Mouse (Mus musculus) limb, embryonic 10.5 days (tissue): ENCODE measurements at regions not wholly inside any gene's neighbourhood (a gene's known extent, or its start where the extent isn't known, plus 50 kb on each side); places are given as distances from the start of the nearest gene placed in this dataset.
"Not testable (repeated sequence)": the region's sequence is repeated elsewhere in the genome, so short reads cannot be mapped to it uniquely, and the experiment has no call there.

Experiments used
- DNase-seq: peaks from one replicate; pipeline ENCODE4 v3.0.0-alpha.2; 2017; ENCODE audit warnings: low spot score
- H3K27ac ChIP-seq: fragments of 300-500 bp; sonication (generic); 2 replicates; pipeline ENCODE4 v1.5.1; 2016; ENCODE audit warnings: mild to moderate bottlenecking
- H3K27me3 ChIP-seq: fragments of 300-500 bp; sonication (generic); 2 replicates; pipeline ENCODE4 v1.6.1; 2016; ENCODE audit warnings: low read depth, mild to moderate bottlenecking; ENCODE audit not compliant: poor library complexity, severe bottlenecking
- H3K36me3 ChIP-seq: fragments of 300-500 bp; sonication (generic); 2 replicates; pipeline ENCODE4 v1.6.1; 2016; ENCODE audit warnings: mild to moderate bottlenecking, moderate library complexity
- H3K4me1 ChIP-seq: fragments of 300-500 bp; sonication (generic); 2 replicates; pipeline ENCODE4 v1.6.1; 2016
- H3K4me3 ChIP-seq: fragments of 300-500 bp; sonication (generic); 2 replicates; pipeline ENCODE4 v1.5.1; 2016; ENCODE audit warnings: mild to moderate bottlenecking, moderate library complexity
- H3K9me3 ChIP-seq: fragments of 300-500 bp; sonication (generic); replicated peaks from 2 replicates; pipeline ENCODE4 v1.6.1; 2016; ENCODE audit warnings: mild to moderate bottlenecking
- WGBS: fragments of 180-500 bp; shearing (Covaris S2); methylation state at CpG from one replicate; pipeline ENCODE4 v1.1.7; 2016; 5-methylcytosine and 5-hydroxymethylcytosine counted together

DNA sequence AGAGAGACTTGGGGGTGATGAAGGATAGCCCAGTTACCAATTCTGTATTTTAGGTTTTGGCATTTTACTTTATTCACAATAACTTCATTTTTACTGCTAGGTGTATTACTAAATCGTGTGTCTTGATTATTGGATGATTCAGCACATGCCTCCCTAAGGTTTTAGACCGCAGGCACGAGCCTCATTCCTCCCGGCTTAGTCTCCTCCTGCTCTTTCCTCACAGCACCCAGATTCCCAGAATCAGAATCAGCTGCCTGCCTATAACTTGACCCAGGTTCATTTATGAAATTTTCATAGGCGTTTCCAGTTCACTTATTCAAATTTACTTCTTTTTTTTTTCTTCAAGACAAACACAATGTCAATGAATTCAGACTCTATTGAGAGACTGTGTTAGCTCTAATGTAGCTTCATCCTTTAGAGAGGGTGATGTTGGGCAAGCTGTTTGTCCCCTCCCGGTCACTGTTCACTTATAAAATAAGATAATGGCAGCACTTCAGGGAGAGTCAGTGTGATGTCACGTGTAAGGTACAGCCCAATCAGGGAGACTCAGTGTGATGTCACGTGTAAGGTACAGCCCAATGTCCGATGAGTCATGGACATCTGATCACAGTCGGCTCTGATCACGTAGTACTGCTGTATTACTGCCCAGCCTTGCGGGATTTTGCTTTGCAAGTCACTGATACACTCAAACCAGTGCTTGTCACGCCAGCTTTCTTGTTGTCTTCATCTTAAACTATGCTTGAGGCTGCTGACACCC lies 127.6 kb upstream of the Daam1 start:
- H3K27me3 ChIP-seq = no peaks in the 10 kb centered on the region
- H3K4me3 ChIP-seq = no peak overlapping the region
- no peaks in the 10 kb centered on the region for H3K36me3 ChIP-seq
- no peaks in the 10 kb centered on the region for H3K9me3 ChIP-seq
- H3K27ac ChIP-seq = no peak overlapping the region
- WGBS = 93% methylated on average over 13 of the region's 13 CpGs
- no peak for DNase-seq
- H3K4me1 ChIP-seq = no peaks in the 10 kb centered on the region

- no peaks in the 10 kb centered on the region for H3K36me3 ChIP-seq
- H3K27ac ChIP-seq = no peak overlapping the region
- DNase-seq = no peak
- H3K9me3 ChIP-seq = no peaks in the 10 kb centered on the region
- no peaks in the 10 kb centered on the region for H3K4me1 ChIP-seq
- H3K27me3 ChIP-seq = no peaks in the 10 kb centered on the region
- no peak overlapping the region for H3K4me3 ChIP-seq
- 74% methylated on average over 6 of the region's 6 CpGs for WGBS
Measured at GRCm38 (mm10) chr12:71704431-71704830, 126.4 kb upstream of the Daam1 start.

DNA sequence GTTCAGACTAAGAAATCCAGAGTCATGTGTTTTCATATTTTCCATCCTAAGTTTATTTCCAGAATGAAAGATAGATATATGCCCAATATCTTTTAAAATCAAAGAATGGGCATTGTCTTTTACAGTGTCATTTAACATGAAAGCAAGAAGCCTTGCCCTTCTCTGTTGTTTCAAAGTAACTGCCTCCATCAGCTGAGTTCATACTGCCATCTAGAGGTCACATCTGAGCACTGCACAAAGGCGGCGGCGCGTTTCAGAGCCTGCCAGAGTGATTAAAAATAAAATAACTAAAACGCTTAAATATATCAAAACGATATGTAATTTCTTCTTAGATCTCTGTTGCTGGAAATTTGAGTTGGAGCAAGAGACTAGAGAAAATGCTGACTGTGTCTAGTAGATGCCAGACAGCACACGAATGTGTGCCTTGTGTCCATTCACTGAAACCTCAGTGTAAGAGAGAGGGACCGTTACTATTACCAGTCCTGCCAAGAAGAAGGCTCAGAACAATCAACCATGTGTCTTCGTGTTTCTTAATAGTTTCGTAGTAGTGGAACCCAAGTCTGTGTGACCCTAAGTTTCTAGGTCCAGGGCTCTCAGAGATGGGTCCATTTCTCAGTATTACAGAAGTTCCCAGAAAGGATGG lies 123.0 kb upstream of the Daam1 start:
- H3K36me3 ChIP-seq = no peaks in the 10 kb centered on the region
- H3K4me3 ChIP-seq = no peak overlapping the region
- H3K9me3 ChIP-seq = no peaks in the 10 kb centered on the region
- no peaks in the 10 kb centered on the region for H3K4me1 ChIP-seq
- no peaks in the 10 kb centered on the region for H3K27me3 ChIP-seq
- H3K27ac ChIP-seq = no peak overlapping the region
- WGBS = 30% methylated on average over 10 of the region's 10 CpGs
- peak; percentile 74 for DNase-seq

DNA sequence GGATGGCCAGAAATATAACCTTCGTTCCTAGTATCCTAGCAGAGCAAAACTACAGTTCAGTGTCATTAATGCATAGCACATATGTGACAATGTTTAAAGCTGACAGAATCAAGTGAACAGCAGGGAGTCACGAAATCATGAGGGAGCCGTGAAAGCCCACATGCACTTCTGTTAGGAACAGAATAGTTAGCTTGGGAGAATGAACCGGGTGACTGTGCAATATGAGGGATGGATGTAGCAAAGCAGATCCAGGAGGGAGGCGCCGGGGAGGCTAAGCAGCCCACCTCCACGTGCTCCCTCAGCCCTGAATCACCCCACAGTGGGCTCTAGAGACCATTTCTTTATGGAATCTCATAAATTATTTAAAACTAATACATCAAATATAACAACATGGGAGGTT lies 116.3 kb upstream of the Daam1 start:
- no peak for DNase-seq
- Histone ChIP-seq H3K27me3 (no peaks in the 10 kb centered on the region), H3K9me3 (no peaks in the 10 kb centered on the region), H3K36me3 (no peaks in the 10 kb centered on the region), H3K4me1 (peaks cover 7% of the 10 kb centered on the region; the same call in 1 of the 2 replicates), H3K27ac (no peak overlapping the region), H3K4me3 (no peak overlapping the region)
- WGBS = 74% methylated on average over 7 of the region's 7 CpGs

DNA sequence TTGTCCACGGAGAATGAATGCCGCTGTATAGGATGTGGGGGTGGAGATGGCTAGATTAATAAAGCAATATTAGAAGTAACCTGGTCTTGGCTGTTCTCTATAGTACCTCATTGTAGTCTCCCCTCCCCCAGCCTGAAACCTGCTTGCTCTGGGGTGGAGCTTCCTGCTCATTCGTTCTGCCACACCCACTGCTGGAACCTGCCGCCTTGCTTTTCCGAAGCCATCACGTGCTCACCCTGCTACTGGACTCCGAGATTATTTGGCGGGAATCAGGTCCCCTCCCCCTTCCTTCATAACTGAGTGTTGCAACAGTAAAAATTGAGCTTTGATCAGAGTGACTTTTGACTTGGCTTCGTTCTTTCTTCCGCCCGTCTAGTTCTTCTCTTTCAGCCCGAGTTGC lies 112.5 kb upstream of the Daam1 start:
- not testable (repeated sequence) for H3K36me3 ChIP-seq, H3K27me3 ChIP-seq, H3K4me3 ChIP-seq, H3K4me1 ChIP-seq, DNase-seq, H3K27ac ChIP-seq, H3K9me3 ChIP-seq
- WGBS = 71% methylated on average over 12 of the region's 12 CpGs

DNA sequence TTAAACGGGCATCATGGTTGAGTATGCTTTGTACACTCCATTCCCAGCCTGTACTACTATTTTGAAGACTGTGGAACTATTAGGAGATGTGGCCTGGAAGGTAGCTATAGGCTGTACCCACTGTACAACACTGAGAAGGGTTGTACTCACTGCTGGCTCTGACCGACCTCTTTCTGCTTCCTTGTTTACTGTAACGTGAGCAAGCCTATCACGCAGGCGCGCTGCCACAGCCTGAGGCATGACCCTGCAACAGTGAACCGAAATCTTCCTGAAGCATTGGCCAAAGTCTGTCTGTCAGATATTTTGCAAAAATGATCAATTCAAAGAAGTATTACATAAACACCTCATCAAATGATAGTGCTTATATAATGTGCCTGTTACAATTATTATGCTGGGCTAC lies 112.0 kb upstream of the Daam1 start:
- no peaks in the 10 kb centered on the region for H3K36me3 ChIP-seq
- H3K27me3 ChIP-seq = no peaks in the 10 kb centered on the region
- H3K4me3 ChIP-seq = no peak overlapping the region
- DNase-seq = no peak
- 0 out of 2 replicates have a peak overlapping the region, but pooled peaks have one; percentile 0 for H3K27ac ChIP-seq
- no peaks in the 10 kb centered on the region for H3K9me3 ChIP-seq
- WGBS = 79% methylated on average over 7 of the region's 7 CpGs
- peaks cover 7% of the 10 kb centered on the region; the same call in 1 of the 2 replicates for H3K4me1 ChIP-seq

DNA sequence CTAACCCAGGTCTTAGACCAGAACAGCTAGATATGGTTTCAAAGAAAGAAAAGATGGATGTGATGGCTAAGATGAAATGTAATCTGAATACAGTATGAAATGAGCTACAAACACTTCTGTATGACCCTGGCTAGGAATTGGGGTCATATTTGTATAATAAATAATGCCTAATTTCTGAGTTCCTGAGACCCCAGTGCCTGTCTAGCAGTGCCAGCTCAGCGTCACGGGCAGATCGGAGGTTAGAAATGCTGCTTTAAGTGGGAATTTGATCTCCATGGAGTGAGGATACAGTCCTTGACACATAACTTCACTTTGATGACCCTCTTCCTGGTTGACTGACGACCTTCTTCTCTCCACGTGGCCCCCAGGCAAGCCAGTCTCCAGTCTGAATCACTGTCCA lies 105.7 kb upstream of the Daam1 start:
- no peak overlapping the region for H3K4me3 ChIP-seq
- H3K36me3 ChIP-seq = no peaks in the 10 kb centered on the region
- H3K9me3 ChIP-seq = no peaks in the 10 kb centered on the region
- H3K4me1 ChIP-seq = 0 out of 2 replicates have a peak, but pooled peaks cover 3% of the 10 kb centered on the region
- no peak overlapping the region for H3K27ac ChIP-seq
- WGBS = 62% methylated on average over 5 of the region's 5 CpGs
- no peaks in the 10 kb centered on the region for H3K27me3 ChIP-seq
- DNase-seq = no peak

GRCm38 (mm10) chr12:71725713-71726336 lies 105.1 kb upstream of the Daam1 start:
- peaks cover 7% of the 10 kb centered on the region for H3K4me1 ChIP-seq
- H3K36me3 ChIP-seq = no peaks in the 10 kb centered on the region
- no peaks in the 10 kb centered on the region for H3K27me3 ChIP-seq
- H3K4me3 ChIP-seq = no peak overlapping the region
- WGBS = 71% methylated on average over 4 of the region's 4 CpGs
- no peaks in the 10 kb centered on the region for H3K9me3 ChIP-seq
- no peak for DNase-seq
- H3K27ac ChIP-seq = no peak overlapping the region

DNA sequence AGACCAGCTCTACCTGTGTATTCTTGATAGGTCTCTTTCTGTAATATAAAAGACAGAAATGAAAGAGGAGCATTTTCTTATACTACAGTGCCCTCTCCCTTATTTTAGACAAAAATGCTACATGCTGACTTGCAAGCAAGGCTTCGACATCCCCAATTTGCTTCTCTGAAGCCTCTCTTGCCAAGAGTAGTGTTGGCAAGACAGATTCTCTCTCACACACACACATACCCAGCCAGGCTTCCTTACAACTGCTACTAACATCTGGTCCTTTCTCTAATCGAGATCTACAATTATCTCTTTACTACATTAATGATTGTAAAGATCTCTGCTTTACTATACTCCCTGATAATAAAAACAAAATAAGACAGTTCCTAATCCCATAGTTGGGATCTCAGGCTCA lies 87.5 kb upstream of the Daam1 start:
- no peaks in the 10 kb centered on the region for H3K27me3 ChIP-seq
- H3K4me1 ChIP-seq = no peaks in the 10 kb centered on the region
- H3K9me3 ChIP-seq = no peaks in the 10 kb centered on the region
- DNase-seq = no peak
- no peak overlapping the region for H3K4me3 ChIP-seq
- H3K36me3 ChIP-seq = no peaks in the 10 kb centered on the region
- WGBS = 92% methylated on average over 2 of the region's 2 CpGs
- H3K27ac ChIP-seq = no peak overlapping the region

DNA sequence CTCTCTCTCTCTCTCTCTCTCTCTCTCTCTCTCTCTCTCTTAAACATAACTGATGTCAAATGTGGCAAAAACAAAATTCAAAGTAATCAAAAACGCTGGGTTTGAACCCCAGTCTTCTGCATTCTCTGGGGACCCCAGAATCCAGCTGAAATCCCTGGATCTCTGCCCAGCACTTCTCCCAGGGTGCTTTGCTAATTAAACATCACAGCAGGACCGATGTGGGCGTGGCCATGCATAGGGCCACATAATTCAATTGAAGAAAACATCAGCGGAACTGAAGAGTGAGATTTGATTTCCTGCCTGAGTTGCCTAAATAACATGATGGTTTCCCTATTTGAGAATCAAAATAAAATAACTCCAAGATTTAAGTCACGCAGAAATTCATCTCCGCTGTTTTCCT lies 84.9 kb upstream of the Daam1 start:
- H3K27me3 ChIP-seq = no peaks in the 10 kb centered on the region
- WGBS = 77% methylated on average over 6 of the region's 6 CpGs
- H3K4me3 ChIP-seq = no peak overlapping the region
- DNase-seq = no peak
- no peaks in the 10 kb centered on the region for H3K4me1 ChIP-seq
- H3K27ac ChIP-seq = no peak overlapping the region
- no peaks in the 10 kb centered on the region for H3K36me3 ChIP-seq
- H3K9me3 ChIP-seq = no peaks in the 10 kb centered on the region

DNA sequence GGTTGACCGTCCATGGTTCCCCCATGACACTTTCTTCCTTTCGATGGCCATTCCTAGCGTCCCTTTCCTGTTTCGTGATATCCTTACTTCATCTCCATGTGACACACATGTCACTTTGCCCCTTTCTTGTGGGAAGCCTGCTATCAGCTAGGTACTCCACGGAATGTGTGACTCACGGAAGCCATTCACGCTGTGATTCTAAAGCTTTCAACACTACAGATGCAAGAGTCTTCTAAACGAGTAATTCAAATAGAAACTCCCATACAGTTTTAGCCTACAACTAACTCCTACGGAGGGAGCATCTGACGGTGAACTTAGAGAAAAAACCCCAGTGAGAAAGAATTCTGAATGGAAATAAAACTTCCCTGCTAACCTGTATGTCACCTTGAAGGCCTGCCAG lies 83.5 kb upstream of the Daam1 start:
- DNase-seq = no peak
- Histone ChIP-seq H3K27me3 (no peaks in the 10 kb centered on the region), H3K4me1 (no peaks in the 10 kb centered on the region), H3K27ac (no peak overlapping the region), H3K9me3 (no peaks in the 10 kb centered on the region), H3K36me3 (no peaks in the 10 kb centered on the region), H3K4me3 (no peak overlapping the region)
- 94% methylated on average over 10 of the region's 10 CpGs for WGBS

GRCm38 (mm10) chr12:71747831-71748368 lies 83.0 kb upstream of the Daam1 start:
- 84% methylated on average over 14 of the region's 14 CpGs for WGBS
- no peak for DNase-seq
- Histone ChIP-seq H3K27me3 (no peaks in the 10 kb centered on the region), H3K9me3 (no peaks in the 10 kb centered on the region), H3K4me3 (no peak overlapping the region), H3K27ac (no peak overlapping the region), H3K36me3 (no peaks in the 10 kb centered on the region), H3K4me1 (no peaks in the 10 kb centered on the region)

DNA sequence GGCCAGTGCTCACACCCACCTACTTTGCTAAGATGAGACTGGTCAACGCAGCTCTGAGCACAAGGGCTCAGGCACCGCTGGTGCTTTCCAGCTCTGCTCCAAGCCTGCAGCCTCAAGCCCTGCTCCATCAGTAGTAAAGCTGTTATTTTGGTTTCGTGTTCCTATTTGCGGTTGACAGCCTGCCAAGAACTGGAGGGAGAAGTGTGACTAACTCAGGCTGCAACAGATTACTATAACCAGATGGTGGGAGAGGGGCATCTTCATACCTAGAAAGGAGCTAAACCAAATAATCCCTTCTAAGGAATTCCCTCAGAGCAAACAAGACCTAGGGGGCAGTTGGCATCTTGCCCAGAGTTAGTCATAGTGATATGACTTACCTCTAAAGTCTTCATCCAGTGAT lies 82.1 kb upstream of the Daam1 start:
- Histone ChIP-seq H3K4me3 (no peak overlapping the region), H3K27me3 (no peaks in the 10 kb centered on the region), H3K27ac (no peak overlapping the region), H3K9me3 (no peaks in the 10 kb centered on the region), H3K36me3 (no peaks in the 10 kb centered on the region), H3K4me1 (no peaks in the 10 kb centered on the region)
- WGBS = 77% methylated on average over 4 of the region's 4 CpGs
- DNase-seq = no peak
